Mouse (Mus musculus) cortical plate, adult 2 months (tissue): ENCODE results near the gene Tmem18.

Experiments used
- CTCF ChIP-seq: fragments of 200-500 bp; IDR thresholded peaks from 2 replicates; pipeline ENCODE4 v1.5.1; 2011; ENCODE audit warnings: mild to moderate bottlenecking, control low read depth, low read length; ENCODE audit not compliant: insufficient read depth; ENCODE audit errors: extremely low read depth
- POLR2A ChIP-seq: fragments of 200-500 bp; IDR thresholded peaks from 2 replicates; pipeline ENCODE4 v1.6.1; 2011; ENCODE audit warnings: mild to moderate bottlenecking, low read length, control low read depth; ENCODE audit not compliant: insufficient read depth; ENCODE audit errors: extremely low read depth

GRCm38 (mm10) chr12:30605941-30606340 lies 21.7 kb downstream of the Tmem18 start:
- no peak for TF ChIP-seq POLR2A
- no peak for TF ChIP-seq CTCF
